Mouse (Mus musculus): Measurements from ENCODE around the gene Crtam. TPM values are rescaled to one million over a fixed set of nuclear protein-coding genes. Genes with fewer than 3 reads are reported as not detected.

Crtam gene
- under 1 TPM; 0.12 to 0.36 TPM for total RNA-seq (2021)
- long read RNA-seq, experiment 1: 0 reads
- long read RNA-seq, experiment 2: 0 reads

- no peak within 1 kb of the TSS for H3K27ac ChIP-seq
- DNase-seq (ENCODE audit: low spot score in 2 of 2): no peak
- no peak within 1 kb of the TSS for H3K4me3 ChIP-seq
- TF ChIP-seq CTCF (conservative IDR thresholded peaks at IDR 0.05): no peak
Observed at GRCm38 (mm10) chr9:41004415-41004814, at the start of gene Crtam. Crtam (minus strand) TSS chr9:41004628.

GRCm38 (mm10) chr9:41054166-41054565 is 49.7 kb upstream of the Crtam start:
- DNase-seq (ENCODE audit: low spot score in 2 of 2): peak; percentile 89 to 92
- H3K4me3 ChIP-seq: no peak overlapping the region
- TF ChIP-seq CTCF (conservative IDR thresholded peaks at IDR 0.05): no peak
- H3K27ac ChIP-seq: peak overlapping the region; percentile 92

- H3K4me3 ChIP-seq: no peak overlapping the region
- no peak for DNase-seq (ENCODE audit: low spot score in 2 of 2)
- TF ChIP-seq CTCF (conservative IDR thresholded peaks at IDR 0.05): no peak
- H3K27ac ChIP-seq: peak overlapping the region; percentile 92
Observed at GRCm38 (mm10) chr9:41053478-41053877, 49.0 kb upstream of the Crtam start.

GRCm38 (mm10) chr9:41051080-41051932 is 46.9 kb upstream of the Crtam start:
- H3K27ac ChIP-seq: peak overlapping the region; percentile 92
- no peak overlapping the region for H3K4me3 ChIP-seq
- no peak for DNase-seq (ENCODE audit: low spot score in 2 of 2)
- TF ChIP-seq CTCF (conservative IDR thresholded peaks at IDR 0.05): no peak

GRCm38 (mm10) chr9:41050331-41051079 is 46.1 kb upstream of the Crtam start:
- Histone ChIP-seq H3K27ac (peak overlapping the region; percentile 92), H3K4me3 (no peak overlapping the region)
- DNase-seq (ENCODE audit: low spot score in 2 of 2): peak in 1 of 2 experiments; percentile 36
- no peak for TF ChIP-seq CTCF (conservative IDR thresholded peaks at IDR 0.05)

- no peak overlapping the region for H3K4me3 ChIP-seq
- no peak for DNase-seq (ENCODE audit: low spot score in 2 of 2)
- peak overlapping the region; percentile 59 for H3K27ac ChIP-seq
- no peak for TF ChIP-seq CTCF (conservative IDR thresholded peaks at IDR 0.05)
Observed at GRCm38 (mm10) chr9:41049282-41049681, 44.9 kb upstream of the Crtam start.

GRCm38 (mm10) chr9:41048820-41049219 is 44.4 kb upstream of the Crtam start:
- H3K27ac ChIP-seq: no peak overlapping the region
- DNase-seq (ENCODE audit: low spot score in 2 of 2): no peak
- no peak for TF ChIP-seq CTCF (conservative IDR thresholded peaks at IDR 0.05)
- no peak overlapping the region for H3K4me3 ChIP-seq

- Histone ChIP-seq H3K27ac (no peak overlapping the region), H3K4me3 (no peak overlapping the region)
- TF ChIP-seq CTCF (conservative IDR thresholded peaks at IDR 0.05): no peak
- DNase-seq (ENCODE audit: low spot score in 2 of 2): no peak
Observed at GRCm38 (mm10) chr9:41048216-41048615, 43.8 kb upstream of the Crtam start.

GRCm38 (mm10) chr9:41047654-41048053 is 43.2 kb upstream of the Crtam start:
- H3K27ac ChIP-seq: no peak overlapping the region
- DNase-seq (ENCODE audit: low spot score in 2 of 2): no peak
- H3K4me3 ChIP-seq: no peak overlapping the region
- no peak for TF ChIP-seq CTCF (conservative IDR thresholded peaks at IDR 0.05)

- no peak overlapping the region for H3K27ac ChIP-seq
- DNase-seq (ENCODE audit: low spot score in 2 of 2): peak; percentile 87 to 95
- peak; percentile 96 for TF ChIP-seq CTCF (conservative IDR thresholded peaks at IDR 0.05)
Observed at GRCm38 (mm10) chr9:41044626-41045025, 40.2 kb upstream of the Crtam start.

GRCm38 (mm10) chr9:41043641-41044040 is 39.2 kb upstream of the Crtam start:
- DNase-seq (ENCODE audit: low spot score in 2 of 2): no peak
- no peak for TF ChIP-seq CTCF (conservative IDR thresholded peaks at IDR 0.05)
- Histone ChIP-seq H3K27ac (no peak overlapping the region), H3K4me3 (no peak overlapping the region)

More at GRCm38 (mm10) chr9:41044626-41045025, 40.2 kb upstream of the Crtam start:
- H3K4me3 ChIP-seq: no peak overlapping the region

GRCm38 (mm10) chr9:41041404-41041803 is 37.0 kb upstream of the Crtam start:
- DNase-seq (ENCODE audit: low spot score in 2 of 2): no peak
- no peak for TF ChIP-seq CTCF (conservative IDR thresholded peaks at IDR 0.05)
- H3K4me3 ChIP-seq: no peak overlapping the region
- no peak overlapping the region for H3K27ac ChIP-seq

- TF ChIP-seq CTCF (conservative IDR thresholded peaks at IDR 0.05): no peak
- no peak for DNase-seq (ENCODE audit: low spot score in 2 of 2)
- no peak overlapping the region for H3K4me3 ChIP-seq
- no peak overlapping the region for H3K27ac ChIP-seq
Observed at GRCm38 (mm10) chr9:41038150-41038664, 33.8 kb upstream of the Crtam start.
